Mouse (Mus musculus) liver, postnatal 0 days (tissue): ENCODE measurements around the gene Syne3.

Experiments used
- CTCF ChIP-seq: sonication (generic); IDR thresholded peaks from 2 replicates; pipeline ENCODE4 v1.5.1; 2016; ENCODE audit warnings: antibody characterized with exemption, low read depth
- EP300 ChIP-seq: IDR thresholded peaks from 2 replicates; pipeline ENCODE4 v1.6.1; 2016; ENCODE audit warnings: antibody characterized with exemption, low read depth, mild to moderate bottlenecking

DNA sequence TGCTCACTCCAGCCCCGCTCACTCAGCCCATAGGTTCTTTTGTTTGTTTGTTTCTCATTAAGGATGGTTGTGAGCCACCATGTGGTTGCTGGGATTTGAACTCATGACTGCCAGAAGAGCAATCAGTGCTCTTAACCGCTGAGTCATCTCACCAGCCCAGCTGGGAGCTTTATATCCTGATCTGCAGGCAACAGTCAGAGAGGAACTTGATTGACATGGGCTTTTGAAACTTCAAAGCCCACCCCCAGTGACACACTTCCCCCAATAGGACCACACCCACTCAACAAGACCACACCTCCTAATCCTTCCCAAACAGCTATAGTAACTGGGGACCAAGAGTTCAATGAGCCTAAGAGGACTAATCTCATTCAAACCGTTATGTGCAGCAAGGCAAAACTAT is 85.1 kb downstream of the Syne3 start:
- TF ChIP-seq CTCF (no peak), EP300 (no peak)
